Mouse (Mus musculus) midbrain, embryonic 12.5 days (tissue): ENCODE results near the gene Atp5e. TPM values are rescaled to one million over a fixed set of nuclear protein-coding genes. Genes with fewer than 3 reads are reported as not detected.

Experiments
- ATAC-seq: fragments of 200-750 bp; cut with Nextera tagmentation; 2 replicates; pipeline ENCODE4 v1.8.0; 2017; ENCODE audit warnings: low read depth, moderate TSS enrichment, moderate library complexity; ENCODE audit not compliant: low FRiP score
- H3K27ac ChIP-seq: fragments of 300-500 bp; sonication (generic); replicated peaks from 2 replicates; pipeline ENCODE4 v1.5.1; 2016; ENCODE audit warnings: mild to moderate bottlenecking
- H3K27me3 ChIP-seq: fragments of 300-500 bp; sonication (generic); 2 replicates; pipeline ENCODE4 v1.6.1; 2016; ENCODE audit warnings: mild to moderate bottlenecking
- H3K36me3 ChIP-seq: fragments of 300-500 bp; sonication (generic); 2 replicates; pipeline ENCODE4 v1.6.1; 2016
- H3K4me1 ChIP-seq: fragments of 300-500 bp; sonication (generic); 2 replicates; pipeline ENCODE4 v1.6.1; 2016
- H3K4me2 ChIP-seq: fragments of 300-500 bp; sonication (generic); replicated peaks from 2 replicates; pipeline ENCODE4 v1.6.1; 2016; ENCODE audit warnings: mild to moderate bottlenecking, moderate library complexity
- H3K4me3 ChIP-seq: fragments of 300-500 bp; sonication (generic); 2 replicates; pipeline ENCODE4 v1.5.1; 2016; ENCODE audit warnings: mild to moderate bottlenecking
- H3K9ac ChIP-seq: fragments of 300-500 bp; sonication (generic); replicated peaks from 2 replicates; pipeline ENCODE4 v1.6.1; 2016; ENCODE audit warnings: mild to moderate bottlenecking, moderate library complexity
- H3K9me3 ChIP-seq: fragments of 300-500 bp; sonication (generic); 2 replicates; pipeline ENCODE4 v1.6.1; 2016; ENCODE audit warnings: mild to moderate bottlenecking
- WGBS: fragments of 180-500 bp; shearing (Covaris S2); methylation state at CpG from one replicate; pipeline ENCODE4 v1.1.7; 2016; 5-methylcytosine and 5-hydroxymethylcytosine counted together
- polyA plus RNA-seq: library from polyadenylated mRNA; unstranded; fragments of >200 nt; fragmentation: Nextera tagmentation; extraction: Ambion mirVana; gene quantifications from 2 replicates; pipeline ENCODE4 v1.2.1, GENCODE M21; 2016

Gene Atp5e
- polyA plus RNA-seq, 1 experiment from 2014 or later, result 754 TPM

- Histone ChIP-seq H3K9ac (no peak overlapping the region), H3K9me3 (no peaks in the 10 kb centered on the region), H3K27me3 (no peaks in the 10 kb centered on the region), H3K27ac (peak overlapping the region; percentile 4; the same call in 1 of the 2 replicates), H3K4me1 (peaks cover 11% of the 10 kb centered on the region), H3K36me3 (0 out of 2 replicates have a peak, but pooled peaks cover 4% of the 10 kb centered on the region), H3K4me2 (peak overlapping the region; percentile 49), H3K4me3 (peak overlapping the region; percentile 80)
- no peak for ATAC-seq
- WGBS, result 84% methylated on average over 5 of the region's 5 CpGs
Measured at GRCm38 (mm10) chr2:174473550-174473927, 9.6 kb upstream of the Atp5e start.

GRCm38 (mm10) chr2:174472818-174473549 lies 9.1 kb upstream of the Atp5e start, which contains the start of gene Prelid3b:
TSS of gene Prelid3b (minus strand) at chr2:174473081.
- H3K9me3 ChIP-seq, result no peaks in the 10 kb centered on the region

DNA sequence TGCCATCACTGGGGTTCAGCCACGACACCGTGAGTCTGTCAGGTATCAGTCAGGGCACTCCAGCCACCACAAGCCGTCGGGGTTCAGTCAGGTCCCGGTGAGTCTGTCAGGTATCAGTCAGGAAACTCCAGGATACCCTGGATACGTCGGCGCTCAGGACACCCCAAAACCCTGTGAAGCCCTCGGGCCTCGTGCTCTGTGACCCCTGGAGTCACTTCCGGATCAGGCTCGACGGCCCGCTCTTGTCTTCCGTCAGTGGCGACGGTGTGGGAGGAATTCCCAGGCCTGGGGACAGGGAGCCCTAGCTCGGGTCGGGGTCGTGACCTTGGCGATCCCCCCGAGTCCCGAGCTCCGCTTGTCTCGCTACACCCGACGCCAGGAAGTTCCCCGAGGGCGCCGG lies 8.5 kb upstream of the Atp5e start:
- 8% methylated on average over 29 of the region's 30 CpGs for WGBS
- H3K36me3 ChIP-seq, result peaks cover 11% of the 10 kb centered on the region; the same call in 1 of the 2 replicates
- H3K4me1 ChIP-seq, result peaks cover 11% of the 10 kb centered on the region
- ATAC-seq, result no peak; the same call in 1 of the 2 replicates
- H3K27ac ChIP-seq, result peak overlapping the region; percentile 60
- peak overlapping the region; percentile 80 for H3K4me3 ChIP-seq
- peak overlapping the region; percentile 78 for H3K9ac ChIP-seq
- no peaks in the 10 kb centered on the region for H3K9me3 ChIP-seq
- H3K27me3 ChIP-seq, result no peaks in the 10 kb centered on the region
- H3K4me2 ChIP-seq, result peak overlapping the region; percentile 73

More at GRCm38 (mm10) chr2:174472818-174473549, 9.1 kb upstream of the Atp5e start, which contains the start of gene Prelid3b:
- H3K27me3 ChIP-seq, result no peaks in the 10 kb centered on the region
- H3K4me2 ChIP-seq, result peak within 1 kb of the TSS; percentile 73
- ATAC-seq, result peak; percentile 97
- peak within 1 kb of the TSS; percentile 78 for H3K9ac ChIP-seq
- peak within 1 kb of the TSS; percentile 80 for H3K4me3 ChIP-seq
- peak within 1 kb of the TSS; percentile 60 for H3K27ac ChIP-seq
- 2% methylated on average over 47 of the region's 53 CpGs for WGBS
- peaks cover 8% of the 10 kb centered on the region; the same call in 1 of the 2 replicates for H3K36me3 ChIP-seq
- H3K4me1 ChIP-seq, result peaks cover 11% of the 10 kb centered on the region

DNA sequence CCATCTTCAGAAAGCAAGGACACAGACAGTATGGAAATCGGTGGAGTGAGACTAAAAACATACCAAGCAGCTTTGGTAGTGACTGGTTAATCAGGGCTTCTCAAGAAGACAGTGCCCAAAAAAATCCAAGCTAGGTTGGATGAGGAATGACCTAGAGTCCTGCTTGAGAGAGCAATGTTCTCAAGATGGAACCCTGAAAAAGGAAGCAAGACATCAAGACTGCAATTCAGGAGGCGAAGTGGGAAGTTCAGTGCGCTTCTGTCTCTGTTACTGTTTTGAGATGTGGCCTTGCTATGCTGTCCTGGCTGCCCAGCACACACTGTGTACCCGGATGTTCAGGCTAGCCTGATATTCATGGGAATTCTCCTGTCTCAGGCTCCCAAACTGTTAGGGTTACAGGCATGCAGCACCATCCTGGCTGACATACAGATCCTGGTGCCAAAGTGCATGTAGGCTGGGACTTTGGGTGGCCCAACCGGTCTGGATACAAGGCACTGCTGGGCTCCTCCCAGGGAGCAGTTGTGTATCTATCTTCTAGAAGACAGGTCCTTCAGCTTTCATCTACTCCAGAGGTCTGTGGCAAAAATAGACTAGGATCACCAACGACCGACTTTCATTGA lies 7.0 kb upstream of the Atp5e start:
- Histone ChIP-seq H3K27ac (no peak overlapping the region), H3K27me3 (no peaks in the 10 kb centered on the region), H3K36me3 (peaks cover 25% of the 10 kb centered on the region), H3K9ac (no peak overlapping the region), H3K4me1 (peaks cover 11% of the 10 kb centered on the region), H3K9me3 (no peaks in the 10 kb centered on the region), H3K4me3 (no peak overlapping the region), H3K4me2 (no peak overlapping the region)
- no peak for ATAC-seq
- 96% methylated on average over 7 of the region's 7 CpGs for WGBS

- Histone ChIP-seq H3K27me3 (no peaks in the 10 kb centered on the region), H3K4me3 (no peak overlapping the region), H3K4me1 (peaks cover 11% of the 10 kb centered on the region), H3K9ac (no peak overlapping the region), H3K4me2 (no peak overlapping the region), H3K9me3 (no peaks in the 10 kb centered on the region), H3K36me3 (peaks cover 30% of the 10 kb centered on the region), H3K27ac (no peak overlapping the region)
- ATAC-seq, result no peak
- WGBS, result 92% methylated on average over 4 of the region's 4 CpGs
Measured at GRCm38 (mm10) chr2:174470333-174470732, 6.4 kb upstream of the Atp5e start.

- ATAC-seq, result peak; percentile 24
Measured at GRCm38 (mm10) chr2:174463370-174463769, 535 bp downstream of the Atp5e start.

DNA sequence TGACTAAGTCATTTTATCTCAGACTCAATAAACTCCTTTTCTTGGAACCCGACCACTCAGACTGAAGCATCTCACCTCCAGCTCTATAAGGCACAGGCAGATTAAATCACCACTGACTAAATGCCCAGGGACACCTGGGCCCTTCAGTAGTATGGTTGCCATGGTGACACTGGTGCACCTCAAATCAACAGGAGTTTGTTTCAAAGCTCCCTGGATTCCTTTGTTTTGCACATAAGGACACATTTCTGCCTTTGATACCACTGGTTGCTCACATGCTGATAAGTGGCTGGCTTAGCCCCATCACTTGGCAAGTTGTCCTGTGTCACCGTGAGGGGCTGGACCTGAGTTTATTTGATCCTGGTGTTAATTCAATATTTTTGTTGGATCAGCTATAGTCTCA lies 4.5 kb downstream of the Atp5e start:
- ATAC-seq, result no peak
- H3K9ac ChIP-seq, result no peak overlapping the region
- H3K4me2 ChIP-seq, result no peak overlapping the region
- no peak overlapping the region for H3K27ac ChIP-seq
- H3K4me1 ChIP-seq, result peaks cover 12% of the 10 kb centered on the region
- 55% methylated on average over 2 of the region's 2 CpGs for WGBS
- no peaks in the 10 kb centered on the region for H3K27me3 ChIP-seq
- H3K36me3 ChIP-seq, result peaks cover 28% of the 10 kb centered on the region
- H3K9me3 ChIP-seq, result no peaks in the 10 kb centered on the region
- no peak overlapping the region for H3K4me3 ChIP-seq

More at GRCm38 (mm10) chr2:174463370-174463769, 535 bp downstream of the Atp5e start:
- H3K27ac ChIP-seq, result 0 out of 2 replicates have a peak overlapping the region, but pooled peaks have one; percentile 52
- WGBS, result 48% methylated on average over 10 of the region's 10 CpGs
- H3K4me1 ChIP-seq, result peaks cover 12% of the 10 kb centered on the region
- peak overlapping the region; percentile 73 for H3K4me3 ChIP-seq
- H3K9me3 ChIP-seq, result no peaks in the 10 kb centered on the region
- H3K27me3 ChIP-seq, result no peaks in the 10 kb centered on the region
- peak overlapping the region; percentile 74 for H3K9ac ChIP-seq
- peak overlapping the region; percentile 94 for H3K4me2 ChIP-seq
- H3K36me3 ChIP-seq, result peaks cover 55% of the 10 kb centered on the region

- 77% methylated on average over 7 of the region's 7 CpGs for WGBS
- H3K9me3 ChIP-seq, result no peaks in the 10 kb centered on the region
- H3K4me3 ChIP-seq, result no peak overlapping the region
- no peaks in the 10 kb centered on the region for H3K4me1 ChIP-seq
- no peak for ATAC-seq
- no peaks in the 10 kb centered on the region for H3K36me3 ChIP-seq
- no peak overlapping the region for H3K9ac ChIP-seq
- no peak overlapping the region for H3K4me2 ChIP-seq
- H3K27ac ChIP-seq, result no peak overlapping the region
- H3K27me3 ChIP-seq, result no peaks in the 10 kb centered on the region
Measured at GRCm38 (mm10) chr2:174453681-174454080, 10.2 kb downstream of the Atp5e start.

DNA sequence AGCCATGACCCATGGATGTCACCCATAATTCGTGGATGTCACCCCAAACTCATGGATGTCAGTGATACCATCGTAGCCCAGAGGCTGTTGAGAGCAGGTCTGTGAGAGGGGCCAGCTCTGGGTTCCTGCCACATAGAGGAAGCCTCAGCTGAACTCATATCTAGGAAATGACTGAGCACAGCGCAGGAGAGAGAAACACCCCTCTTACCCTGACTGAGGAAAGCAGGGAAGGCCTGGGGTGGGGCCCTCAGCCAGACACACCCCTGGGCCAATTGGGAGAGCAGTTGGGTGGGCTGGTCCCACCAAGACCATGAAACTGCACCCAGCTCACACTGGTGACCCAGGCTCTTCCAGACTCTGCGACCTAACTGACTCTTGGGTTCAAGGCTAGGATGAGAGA lies 13.6 kb downstream of the Atp5e start, which contains the start of gene Tubb1:
Gene Tubb1, plus strand, starts transcription at position 343 of the 400 bp plus-strand sequence.
- ATAC-seq, result no peak
- H3K36me3 ChIP-seq, result no peaks in the 10 kb centered on the region
- H3K4me1 ChIP-seq, result peaks cover 4% of the 10 kb centered on the region; the same call in 1 of the 2 replicates
- no peaks in the 10 kb centered on the region for H3K9me3 ChIP-seq
- H3K4me3 ChIP-seq, result no peak within 1 kb of the TSS
- H3K27me3 ChIP-seq, result no peaks in the 10 kb centered on the region
- H3K9ac ChIP-seq, result no peak within 1 kb of the TSS
- no peak within 1 kb of the TSS for H3K4me2 ChIP-seq
- H3K27ac ChIP-seq, result no peak within 1 kb of the TSS
- 76% methylated on average over 4 of the region's 4 CpGs for WGBS

- 87% methylated on average over 4 of the region's 4 CpGs for WGBS
- no peak overlapping the region for H3K27ac ChIP-seq
- H3K4me2 ChIP-seq, result no peak overlapping the region
- no peak overlapping the region for H3K9ac ChIP-seq
- no peaks in the 10 kb centered on the region for H3K9me3 ChIP-seq
- H3K4me1 ChIP-seq, result peaks cover 4% of the 10 kb centered on the region; the same call in 1 of the 2 replicates
- no peak overlapping the region for H3K4me3 ChIP-seq
- no peak for ATAC-seq
- H3K27me3 ChIP-seq, result no peaks in the 10 kb centered on the region
- H3K36me3 ChIP-seq, result no peaks in the 10 kb centered on the region
Measured at GRCm38 (mm10) chr2:174448405-174448804, 15.5 kb downstream of the Atp5e start.

- Histone ChIP-seq H3K27ac (no peak overlapping the region), H3K9ac (no peak overlapping the region), H3K4me3 (no peak overlapping the region), H3K4me2 (no peak overlapping the region), H3K27me3 (no peaks in the 10 kb centered on the region; the same call in 1 of the 2 replicates), H3K9me3 (no peaks in the 10 kb centered on the region), H3K4me1 (peaks cover 4% of the 10 kb centered on the region; the same call in 1 of the 2 replicates), H3K36me3 (no peaks in the 10 kb centered on the region)
- WGBS, result 52% methylated on average over 8 of the region's 8 CpGs
- ATAC-seq, result peak; percentile 53
Measured at GRCm38 (mm10) chr2:174446905-174447304, 17.0 kb downstream of the Atp5e start.

DNA sequence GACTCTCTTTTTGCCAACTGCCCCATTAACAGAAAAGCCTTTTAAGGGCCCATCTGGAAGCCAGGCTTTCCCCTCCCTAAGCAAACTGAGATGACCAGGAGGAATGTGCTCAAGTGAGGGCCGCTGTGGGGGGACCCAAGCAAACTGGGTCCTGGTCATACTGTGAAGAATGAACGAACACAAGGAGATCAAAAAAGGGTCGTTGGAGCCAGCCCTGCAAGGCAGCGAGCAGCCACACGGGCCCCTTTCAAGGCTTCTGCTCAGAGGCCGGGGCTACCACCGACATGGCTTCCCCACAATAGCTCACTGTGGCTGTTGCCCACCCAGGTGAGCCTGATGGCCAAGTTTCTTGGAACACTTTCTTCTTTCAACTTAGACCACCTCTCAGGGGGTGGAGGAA lies 17.4 kb downstream of the Atp5e start:
- no peak overlapping the region for H3K4me3 ChIP-seq
- no peak overlapping the region for H3K4me2 ChIP-seq
- ATAC-seq, result peak; percentile 27; the same call in 1 of the 2 replicates
- H3K9me3 ChIP-seq, result no peaks in the 10 kb centered on the region
- 45% methylated on average over 7 of the region's 7 CpGs for WGBS
- H3K9ac ChIP-seq, result no peak overlapping the region
- H3K36me3 ChIP-seq, result no peaks in the 10 kb centered on the region
- H3K27ac ChIP-seq, result no peak overlapping the region
- H3K4me1 ChIP-seq, result peaks cover 4% of the 10 kb centered on the region; the same call in 1 of the 2 replicates
- H3K27me3 ChIP-seq, result no peaks in the 10 kb centered on the region; the same call in 1 of the 2 replicates
